Mouse (Mus musculus) embryonic fibroblast, embryonic 13.5 days (primary cell): Measurements from ENCODE around the gene Vegfa.

Experiments
- CTCF ChIP-seq: IDR thresholded peaks from 2 replicates; pipeline ENCODE4 v1.5.1; 2011; ENCODE audit warnings: mild to moderate bottlenecking, control low read depth, low read length, moderate library complexity, borderline replicate concordance; ENCODE audit not compliant: insufficient read depth
- POLR2A ChIP-seq: IDR thresholded peaks from 2 replicates; pipeline ENCODE4 v1.6.1; 2011; ENCODE audit warnings: low read depth, mild to moderate bottlenecking, control low read depth, low read length, moderate library complexity

DNA sequence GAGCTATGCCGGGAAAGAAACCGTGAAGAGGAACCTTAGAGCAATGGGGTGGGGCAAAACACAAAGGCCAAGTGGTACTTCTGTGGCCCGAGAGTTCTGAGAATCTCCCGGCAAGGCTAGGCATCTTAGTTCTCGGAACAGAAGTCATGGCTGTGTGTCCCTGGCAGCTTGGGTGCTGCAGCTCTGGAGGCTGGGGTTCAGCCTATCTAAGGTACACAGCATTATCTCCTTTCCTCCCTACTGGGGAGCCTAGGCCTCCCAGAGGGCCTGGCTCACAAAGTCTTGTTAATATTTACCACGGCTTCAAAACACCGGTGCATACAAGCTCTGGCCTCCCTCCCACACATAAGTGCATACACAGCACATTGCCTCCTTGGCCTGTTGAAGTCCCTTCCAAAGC, 59.0 kb downstream of the Vegfa start:
- TF ChIP-seq CTCF (no peak), POLR2A (no peak)
